Mouse (Mus musculus): ENCODE measurements around the gene Liph. TPM values are rescaled to one million over a fixed set of nuclear protein-coding genes. Genes with fewer than 3 reads are reported as not detected.
A peak's percentile ranks its signal among the peaks of the same experiment; 100 is the strongest.
"Not testable (repeated sequence)": the region's sequence is repeated elsewhere in the genome, so short reads cannot be mapped to it uniquely, and the experiment has no call there.

The Liph gene
- total RNA-seq (2021): under 1 TPM; 0.20 to 0.30 TPM
- long read RNA-seq, partial matches to known transcripts: 0 of 2 reads
- long read RNA-seq, other reads (novel, unspliced or antisense): 0 of 2 reads

- peak in 1 of 2 experiments; percentile 19 for DNase-seq (ENCODE audit: low spot score in 2 of 2)
Measured at GRCm38 (mm10) chr16:21995304-21995703, at the start of gene Liph. Gene Liph (minus strand): TSS chr16:21995663.

- no peak for DNase-seq (ENCODE audit: low spot score in 2 of 2)
Measured at GRCm38 (mm10) chr16:22043830-22044229, 48.4 kb upstream of the Liph start.

- DNase-seq (ENCODE audit: low spot score in 2 of 2): no peak
Measured at GRCm38 (mm10) chr16:22039978-22040377, 44.5 kb upstream of the Liph start.

GRCm38 (mm10) chr16:22038554-22038953 is 43.1 kb upstream of the Liph start:
- no peak for DNase-seq (ENCODE audit: low spot score in 2 of 2)

- DNase-seq (ENCODE audit: low spot score in 2 of 2): no peak
Measured at GRCm38 (mm10) chr16:22027474-22027873, 32.0 kb upstream of the Liph start.

GRCm38 (mm10) chr16:22022122-22022521 is 26.7 kb upstream of the Liph start:
- no peak for DNase-seq (ENCODE audit: low spot score in 2 of 2)

GRCm38 (mm10) chr16:22015569-22015968 is 20.1 kb upstream of the Liph start:
- DNase-seq (ENCODE audit: low spot score in 2 of 2): no peak

- no peak for DNase-seq (ENCODE audit: low spot score in 2 of 2)
Measured at GRCm38 (mm10) chr16:22009596-22009995, 14.1 kb upstream of the Liph start.

- peak; percentile 100 for DNase-seq (ENCODE audit: low spot score in 2 of 2)
Measured at GRCm38 (mm10) chr16:22009099-22009584, 13.7 kb upstream of the Liph start, which contains the start of gene Senp2. Gene Senp2 (plus strand): TSS chr16:22009484.

GRCm38 (mm10) chr16:22001606-22002005 is 6.1 kb upstream of the Liph start:
- DNase-seq (ENCODE audit: low spot score in 2 of 2): peak in 1 of 2 experiments; percentile 24

- DNase-seq (ENCODE audit: low spot score in 2 of 2): no peak
Measured at GRCm38 (mm10) chr16:22001172-22001571, 5.7 kb upstream of the Liph start.

- DNase-seq (ENCODE audit: low spot score in 2 of 2): no peak
Measured at GRCm38 (mm10) chr16:21999941-22000690, 4.7 kb upstream of the Liph start.

- peak in 1 of 2 experiments; percentile 23 for DNase-seq (ENCODE audit: low spot score in 2 of 2)
Measured at GRCm38 (mm10) chr16:21998061-21998460, 2.6 kb upstream of the Liph start.

- no peak for DNase-seq (ENCODE audit: low spot score in 2 of 2)
Measured at GRCm38 (mm10) chr16:21996881-21997641, 1.6 kb upstream of the Liph start.

GRCm38 (mm10) chr16:21996402-21996801 is 939 bp upstream of the Liph start:
- no peak for DNase-seq (ENCODE audit: low spot score in 2 of 2)

GRCm38 (mm10) chr16:21991774-21992173 is 3.7 kb downstream of the Liph start:
- no peak for DNase-seq (ENCODE audit: low spot score in 2 of 2)

- not testable (repeated sequence) for DNase-seq (ENCODE audit: low spot score in 2 of 2)
Measured at GRCm38 (mm10) chr16:21990893-21991292, 4.6 kb downstream of the Liph start.

GRCm38 (mm10) chr16:21987956-21988355 is 7.5 kb downstream of the Liph start:
- DNase-seq (ENCODE audit: low spot score in 2 of 2): no peak

- no peak for DNase-seq (ENCODE audit: low spot score in 2 of 2)
Measured at GRCm38 (mm10) chr16:21986191-21986590, 9.3 kb downstream of the Liph start.

- DNase-seq (ENCODE audit: low spot score in 2 of 2): no peak
Measured at GRCm38 (mm10) chr16:21984091-21984490, 11.4 kb downstream of the Liph start.

GRCm38 (mm10) chr16:21983581-21983980 is 11.9 kb downstream of the Liph start:
- DNase-seq (ENCODE audit: low spot score in 2 of 2): no peak

GRCm38 (mm10) chr16:21983146-21983545 is 12.3 kb downstream of the Liph start:
- no peak for DNase-seq (ENCODE audit: low spot score in 2 of 2)

All from layer of hippocampus, adult 18-20 months (tissue).